Mouse (Mus musculus) forebrain, embryonic 16.5 days (tissue): ENCODE data around the gene Atf6b. TPM values are rescaled to one million over a fixed set of nuclear protein-coding genes. Genes with fewer than 3 reads are reported as not detected.

Experiments used
- ATAC-seq: fragments of 200-750 bp; cut with Nextera tagmentation; 2 replicates; pipeline ENCODE4 v1.8.0; 2017; ENCODE audit warnings: mild to moderate bottlenecking, moderate library complexity
- H3K27ac ChIP-seq: fragments of 300-500 bp; sonication (generic); 2 replicates; pipeline ENCODE4 v1.5.1; 2014; ENCODE audit warnings: low read length, control low read depth
- H3K27me3 ChIP-seq: fragments of 300-500 bp; sonication (generic); replicated peaks from 2 replicates; pipeline ENCODE4 v1.6.1; 2014; ENCODE audit warnings: low read length; ENCODE audit not compliant: control insufficient read depth, insufficient read depth
- H3K36me3 ChIP-seq: fragments of 300-500 bp; sonication (generic); 2 replicates; pipeline ENCODE4 v1.6.1; 2014; ENCODE audit not compliant: control insufficient read depth, insufficient read depth
- H3K4me1 ChIP-seq: fragments of 300-500 bp; sonication (generic); replicated peaks from 2 replicates; pipeline ENCODE4 v1.6.1; 2014; ENCODE audit warnings: low read length; ENCODE audit not compliant: control insufficient read depth, insufficient read depth
- H3K4me2 ChIP-seq: fragments of 300-500 bp; sonication (generic); 2 replicates; pipeline ENCODE4 v1.6.1; 2014; ENCODE audit warnings: mild to moderate bottlenecking, low read length, control low read depth
- H3K4me3 ChIP-seq: fragments of 300-500 bp; sonication (generic); replicated peaks from 2 replicates; pipeline ENCODE4 v1.5.1; 2014; ENCODE audit warnings: mild to moderate bottlenecking, low read length, control low read depth
- H3K9ac ChIP-seq: fragments of 300-500 bp; sonication (generic); replicated peaks from 2 replicates; pipeline ENCODE4 v1.6.1; 2014; ENCODE audit warnings: low read depth, low read length, control low read depth
- H3K9me3 ChIP-seq: fragments of 300-500 bp; sonication (generic); 2 replicates; pipeline ENCODE4 v1.6.1; 2016; ENCODE audit warnings: low read length; ENCODE audit not compliant: control insufficient read depth
- WGBS: fragments of 180-500 bp; shearing (Covaris S2); extraction: QIAGEN DNeasy Blood & Tissue Kit; methylation state at CpG from one replicate; pipeline ENCODE4 v1.1.7; 2014; 5-methylcytosine and 5-hydroxymethylcytosine counted together
- polyA plus RNA-seq: library from polyadenylated mRNA; unstranded; fragments of >200 nt; fragmentation: Nextera tagmentation; extraction: Ambion mirVana; gene quantifications from 2 replicates; pipeline ENCODE4 v1.2.1, GENCODE M21; 2015

Gene Atf6b
- polyA plus RNA-seq, 1 experiment from 2014 or later: 119 TPM

- no peak overlapping the region for H3K4me3 ChIP-seq
- H3K9ac ChIP-seq: no peak overlapping the region
- no peak overlapping the region for H3K4me2 ChIP-seq
- H3K27ac ChIP-seq: no peak overlapping the region
- H3K4me1 ChIP-seq: no peaks in the 10 kb centered on the region; the same call in 1 of the 2 replicates
- ATAC-seq: no peak
- no peaks in the 10 kb centered on the region for H3K9me3 ChIP-seq
- WGBS: 94% methylated on average over 7 of the region's 7 CpGs
- H3K27me3 ChIP-seq: no peaks in the 10 kb centered on the region
- no peaks in the 10 kb centered on the region for H3K36me3 ChIP-seq
Measured at GRCm38 (mm10) chr17:34688889-34689288, 41.9 kb downstream of the Atf6b start.

DNA sequence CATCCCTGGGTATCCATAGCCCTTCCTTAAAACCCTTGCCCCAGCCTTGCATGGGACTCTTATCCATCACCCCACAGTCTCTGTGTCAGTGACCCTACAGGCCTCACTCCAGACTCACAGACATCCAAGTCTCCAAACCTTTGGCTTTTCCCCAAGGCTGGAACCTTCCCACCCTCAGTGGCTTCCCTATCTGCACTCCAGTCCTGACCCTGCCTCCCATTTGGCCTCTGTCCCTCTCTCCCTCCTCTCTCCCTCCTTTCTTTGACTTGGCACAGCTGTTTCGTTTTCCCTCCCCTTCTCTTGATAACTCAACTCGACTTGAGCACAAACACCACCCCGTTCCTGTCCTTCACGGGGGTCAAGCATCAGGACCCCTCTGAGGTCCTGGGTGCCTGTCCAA, 43.5 kb downstream of the Atf6b start:
- no peaks in the 10 kb centered on the region for H3K27me3 ChIP-seq
- no peaks in the 10 kb centered on the region for H3K4me1 ChIP-seq
- H3K4me3 ChIP-seq: no peak overlapping the region
- H3K9ac ChIP-seq: no peak overlapping the region
- H3K9me3 ChIP-seq: no peaks in the 10 kb centered on the region
- WGBS: 81% methylated on average over 4 of the region's 4 CpGs
- no peak for ATAC-seq
- no peaks in the 10 kb centered on the region for H3K36me3 ChIP-seq
- H3K27ac ChIP-seq: no peak overlapping the region
- no peak overlapping the region for H3K4me2 ChIP-seq

GRCm38 (mm10) chr17:34692906-34693305, 46.0 kb downstream of the Atf6b start:
- Histone ChIP-seq H3K27ac (no peak overlapping the region), H3K4me2 (no peak overlapping the region), H3K9ac (no peak overlapping the region), H3K27me3 (no peaks in the 10 kb centered on the region), H3K9me3 (no peaks in the 10 kb centered on the region), H3K4me3 (no peak overlapping the region), H3K4me1 (no peaks in the 10 kb centered on the region), H3K36me3 (no peaks in the 10 kb centered on the region)
- 69% methylated on average over 7 of the region's 7 CpGs for WGBS
- no peak for ATAC-seq

DNA sequence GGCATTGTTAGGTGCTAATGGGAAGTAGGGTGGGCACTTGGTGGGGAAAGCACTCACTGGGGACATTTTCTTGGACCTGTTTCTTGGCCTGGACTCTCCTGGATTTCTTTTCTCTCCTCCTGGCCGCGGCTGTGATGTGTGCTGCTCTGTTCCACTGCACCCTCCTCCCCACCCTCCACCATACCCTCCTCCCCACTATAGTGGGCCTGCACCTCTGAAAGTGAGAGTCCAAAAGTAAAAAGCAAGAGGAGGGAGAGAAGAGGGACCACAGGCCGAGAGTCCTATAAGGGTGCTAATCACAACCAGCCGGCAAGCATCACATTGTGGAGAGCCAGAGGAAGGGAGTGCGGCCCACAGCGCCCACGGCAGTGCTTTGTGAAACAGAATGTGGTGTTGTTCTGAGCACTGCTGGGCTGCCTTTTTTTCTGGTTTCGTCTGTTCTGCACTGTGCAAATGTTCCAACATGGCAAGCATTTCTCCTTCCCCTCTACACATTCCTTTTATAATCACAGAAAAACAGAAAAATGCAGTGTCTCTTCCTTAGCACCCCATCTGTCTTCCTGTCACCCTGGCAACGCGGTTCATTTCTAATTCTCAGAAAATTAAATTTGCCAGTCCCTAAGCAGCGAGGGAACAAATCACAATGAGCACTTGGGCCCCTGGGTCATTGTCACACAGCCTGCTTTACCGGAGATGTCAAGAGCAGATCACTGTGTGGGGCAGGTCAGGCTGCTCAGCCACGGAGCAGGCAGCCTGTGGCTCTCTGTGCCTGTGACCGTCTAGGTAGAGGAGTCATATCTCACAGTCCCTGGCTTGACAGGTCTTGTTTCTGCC, 52.8 kb downstream of the Atf6b start:
- no peaks in the 10 kb centered on the region for H3K27me3 ChIP-seq
- H3K4me2 ChIP-seq: no peak overlapping the region
- H3K27ac ChIP-seq: peak overlapping the region; percentile 93
- ATAC-seq: peak; percentile 89
- peaks cover 19% of the 10 kb centered on the region for H3K4me1 ChIP-seq
- H3K36me3 ChIP-seq: no peaks in the 10 kb centered on the region
- no peaks in the 10 kb centered on the region for H3K9me3 ChIP-seq
- peak overlapping the region; percentile 3; the same call in 1 of the 2 replicates for H3K9ac ChIP-seq
- 37% methylated on average over 14 of the region's 14 CpGs for WGBS
- no peak overlapping the region for H3K4me3 ChIP-seq

- peaks cover 19% of the 10 kb centered on the region for H3K4me1 ChIP-seq
- 68% methylated on average over 2 of the region's 2 CpGs for WGBS
- no peak for ATAC-seq
- H3K27ac ChIP-seq: peak overlapping the region; percentile 93
- H3K27me3 ChIP-seq: no peaks in the 10 kb centered on the region
- H3K9ac ChIP-seq: no peak overlapping the region
- no peak overlapping the region for H3K4me3 ChIP-seq
- no peaks in the 10 kb centered on the region for H3K9me3 ChIP-seq
- no peak overlapping the region for H3K4me2 ChIP-seq
- H3K36me3 ChIP-seq: no peaks in the 10 kb centered on the region
Measured at GRCm38 (mm10) chr17:34700671-34701071, 53.7 kb downstream of the Atf6b start.

Other genes starting within 250 kb of the Atf6b start
- 2.6 and 4.4 TPM in 2 replicates for gene BC051142, start 248.3 kb upstream of the Atf6b start, polyA plus RNA-seq
- not detected in 2 replicates for gene Btnl4, start 169.8 kb upstream of the Atf6b start, polyA plus RNA-seq
- not detected in 2 replicates for gene Btnl6, start 129.8 kb upstream of the Atf6b start, polyA plus RNA-seq
- gene Notch4, start 82.9 kb upstream of the Atf6b start, polyA plus RNA-seq: 4.1 and 5.6 TPM in 2 replicates
- gene Gpsm3, start 57.3 kb upstream of the Atf6b start, polyA plus RNA-seq: 2.8 and 3.0 TPM in 2 replicates
- gene Pbx2, start 55.9 kb upstream of the Atf6b start, polyA plus RNA-seq: 5.3 and 7.6 TPM in 2 replicates
- gene Ager, start 49.3 kb upstream of the Atf6b start, polyA plus RNA-seq: 1.5 and 1.6 TPM in 2 replicates
- gene Rnf5, start 43.5 kb upstream of the Atf6b start, polyA plus RNA-seq: 292 and 328 TPM in 2 replicates
- gene Agpat1, start 42.9 kb upstream of the Atf6b start, polyA plus RNA-seq: 93.7 and 104 TPM in 2 replicates
- gene Egfl8, start 31.2 kb upstream of the Atf6b start, polyA plus RNA-seq: 7.0 and 7.5 TPM in 2 replicates
- gene Ppt2, start 18.6 kb upstream of the Atf6b start, polyA plus RNA-seq: 16.2 and 17.7 TPM in 2 replicates
- gene Prrt1, start 17.6 kb upstream of the Atf6b start, polyA plus RNA-seq: 5.0 and 10.4 TPM in 2 replicates
- 14.6 and 16.7 TPM in 2 replicates for gene Fkbpl, start 2.4 kb upstream of the Atf6b start, polyA plus RNA-seq
- gene Tnxb, start 23.4 kb downstream of the Atf6b start, polyA plus RNA-seq: 0.08 and 0.09 TPM in 2 replicates
- gene C4b, start 96.7 kb downstream of the Atf6b start, polyA plus RNA-seq: 0.16 TPM in 1 of 2 replicates, not detected in the other
- gene Cyp21a1, start 157.4 kb downstream of the Atf6b start, polyA plus RNA-seq: not detected in 2 replicates
- gene Stk19, start 189.8 kb downstream of the Atf6b start, polyA plus RNA-seq: 33.4 and 50.4 TPM in 2 replicates
- gene Dxo, start 189.9 kb downstream of the Atf6b start, polyA plus RNA-seq: 64.8 and 75.6 TPM in 2 replicates
- 65.6 and 67.5 TPM in 2 replicates for gene Skiv2l, start 203.1 kb downstream of the Atf6b start, polyA plus RNA-seq
- gene Nelfe, start 203.2 kb downstream of the Atf6b start, polyA plus RNA-seq: 87.5 and 97.7 TPM in 2 replicates
- gene Cfb, start 215.4 kb downstream of the Atf6b start, polyA plus RNA-seq: 1.1 and 1.3 TPM in 2 replicates
- 7.1 and 8.0 TPM in 2 replicates for gene Zbtb12, start 232.3 kb downstream of the Atf6b start, polyA plus RNA-seq
- 0.29 TPM in 1 of 2 replicates, not detected in the other for gene Gm20547, start 234.9 kb downstream of the Atf6b start, polyA plus RNA-seq